Mouse (Mus musculus) small intestine, adult 2 months (tissue): ENCODE data around the gene Krt82.

Experiments
- CTCF ChIP-seq: fragments of 200-500 bp; IDR thresholded peaks from 2 replicates; pipeline ENCODE4 v1.5.1; 2012; ENCODE audit warnings: low read depth, mild to moderate bottlenecking, control low read depth, inconsistent platforms, low read length, moderate library complexity, mixed read lengths; ENCODE audit not compliant: insufficient replicate concordance, insufficient read length; ENCODE audit errors: extremely low read depth
- POLR2A ChIP-seq: fragments of 200-500 bp; IDR thresholded peaks from 2 replicates; pipeline ENCODE4 v1.6.1; 2012; ENCODE audit warnings: low read depth, mild to moderate bottlenecking, control low read depth, inconsistent platforms, low read length, moderate library complexity

DNA sequence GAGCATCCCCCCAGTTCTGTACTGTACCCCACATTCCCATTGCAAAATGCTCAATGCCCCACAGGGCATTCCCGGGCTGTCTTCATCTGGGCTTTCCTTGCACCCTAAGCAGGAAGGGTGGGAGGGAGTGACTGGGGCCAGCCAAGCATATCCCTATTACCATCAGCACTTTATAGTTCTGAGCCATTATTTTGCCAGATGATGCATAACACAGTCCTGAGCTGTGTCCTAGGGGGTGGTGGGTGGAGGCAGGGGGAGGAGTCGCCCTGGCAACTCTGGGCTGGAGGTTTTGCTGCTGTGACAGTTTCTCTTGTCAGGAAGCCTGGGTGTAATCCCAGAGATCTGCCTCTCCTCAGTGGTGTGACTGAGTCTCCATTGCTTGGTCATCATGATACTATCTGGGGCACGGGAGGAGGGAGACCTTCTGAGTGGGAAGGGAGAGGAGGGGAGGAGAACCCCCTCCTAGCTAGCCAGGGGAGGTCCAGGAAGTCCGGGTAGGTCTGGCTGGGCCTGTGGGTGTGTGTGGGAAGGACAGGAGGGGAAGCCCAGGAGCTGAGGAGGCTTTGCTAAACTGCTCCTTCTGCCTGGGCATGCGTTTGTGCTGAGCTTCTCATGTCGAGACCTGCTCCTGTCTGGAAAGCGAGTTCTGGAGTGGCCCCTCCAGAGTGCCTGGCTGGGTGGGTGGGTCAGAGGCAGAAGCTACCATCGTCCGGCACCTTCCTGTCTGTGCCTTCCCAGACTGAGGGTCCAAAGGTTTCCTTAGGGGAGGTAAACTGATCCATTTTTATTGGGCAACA, 14.2 kb downstream of the Krt82 start:
- TF ChIP-seq POLR2A (no peak), CTCF (no peak)
